Mouse (Mus musculus): Measurements from ENCODE around the gene Ly6g6c.

Gene Ly6g6c

GRCm38 (mm10) chr17:35055691-35056495 lies 9.3 kb upstream of the Ly6g6c start:
- in situ Hi-C loops (cut with MboI, MseI) = no loop called here

GRCm38 (mm10) chr17:35057090-35057489 lies 8.1 kb upstream of the Ly6g6c start:
- in situ Hi-C loops (cut with MboI, MseI) = no loop called here

GRCm38 (mm10) chr17:35058316-35058715 lies 6.9 kb upstream of the Ly6g6c start:
- in situ Hi-C loops (cut with MboI, MseI) = no loop called here

- in situ Hi-C loops (cut with MboI, MseI) = no loop called here
These were observed 6.0 kb upstream of the Ly6g6c start, which contains the start of gene Ddah2 for GRCm38 (mm10) chr17:35058911-35059892. Gene Ddah2, plus strand, starts transcription at chr17:35059035.

GRCm38 (mm10) chr17:35060071-35060470 lies 5.1 kb upstream of the Ly6g6c start:
- in situ Hi-C loops (cut with MboI, MseI) = loop anchor here (5.0 kb wide), 1 partner anchor 38 kb away; no protein-coding TSS in a partner anchor

GRCm38 (mm10) chr17:35060737-35061297 lies 4.4 kb upstream of the Ly6g6c start:
- in situ Hi-C loops (cut with MboI, MseI) = loop anchor here (5.0 kb wide), 1 partner anchor 39 kb away; no protein-coding TSS in a partner anchor

- in situ Hi-C loops (cut with MboI, MseI) = loop anchor here (5.0 kb wide), 1 partner anchor 39 kb away; no protein-coding TSS in a partner anchor
These were observed 3.9 kb upstream of the Ly6g6c start for GRCm38 (mm10) chr17:35061299-35061698.

- in situ Hi-C loops (cut with MboI, MseI) = loop anchor here (5.0 kb wide), 1 partner anchor 41 kb away; no protein-coding TSS in a partner anchor
These were observed 1.7 kb upstream of the Ly6g6c start for GRCm38 (mm10) chr17:35063466-35063865.

GRCm38 (mm10) chr17:35064378-35064877 lies 760 bp upstream of the Ly6g6c start:
- in situ Hi-C loops (cut with MboI, MseI) = loop anchor here (5.0 kb wide), 1 partner anchor 42 kb away; no protein-coding TSS in a partner anchor

- in situ Hi-C loops (cut with MboI, MseI) = no loop called here
These were observed 896 bp downstream of the Ly6g6c start, which contains the start of gene Mpig6b for GRCm38 (mm10) chr17:35066084-35066483. Gene Mpig6b, minus strand, starts transcription at chr17:35066184.

- in situ Hi-C loops (cut with MboI, MseI) = no loop called here
These were observed 3.2 kb downstream of the Ly6g6c start for GRCm38 (mm10) chr17:35068213-35068914.

GRCm38 (mm10) chr17:35070556-35071229 lies 5.5 kb downstream of the Ly6g6c start:
- in situ Hi-C loops (cut with MboI, MseI) = no loop called here

- in situ Hi-C loops (cut with MboI, MseI) = no loop called here
These were observed 6.3 kb downstream of the Ly6g6c start for GRCm38 (mm10) chr17:35071454-35071853.

- in situ Hi-C loops (cut with MboI, MseI) = no loop called here
These were observed 8.9 kb downstream of the Ly6g6c start for GRCm38 (mm10) chr17:35074097-35074496.

- in situ Hi-C loops (cut with MboI, MseI) = no loop called here
These were observed 11.5 kb downstream of the Ly6g6c start, which contains the start of gene Ly6g6e for GRCm38 (mm10) chr17:35076507-35077176. Gene Ly6g6e, plus strand, starts transcription at chr17:35076902.

- in situ Hi-C loops (cut with MboI, MseI) = no loop called here
These were observed 12.1 kb downstream of the Ly6g6c start for GRCm38 (mm10) chr17:35077285-35077684.

- in situ Hi-C loops (cut with MboI, MseI) = no loop called here
These were observed 12.6 kb downstream of the Ly6g6c start, which contains the start of gene Ly6g6d for GRCm38 (mm10) chr17:35077786-35078233. Gene Ly6g6d, minus strand, starts transcription at chr17:35078065.

- in situ Hi-C loops (cut with MboI, MseI) = no loop called here
These were observed 14.6 kb downstream of the Ly6g6c start for GRCm38 (mm10) chr17:35079778-35080177.

- in situ Hi-C loops (cut with MboI, MseI) = no loop called here
These were observed 15.1 kb downstream of the Ly6g6c start for GRCm38 (mm10) chr17:35080248-35080647.
